Mouse (Mus musculus) stomach, postnatal 0 days (tissue): ENCODE results near the gene Tex9.

Experiments
- CTCF ChIP-seq: IDR thresholded peaks from 2 replicates; pipeline ENCODE4 v1.5.1; 2016; ENCODE audit warnings: antibody characterized with exemption, low read depth, mild to moderate bottlenecking, moderate library complexity
- EP300 ChIP-seq: optimal IDR thresholded peaks from 2 replicates; pipeline ENCODE3; 2016; ENCODE audit warnings: antibody characterized with exemption

DNA sequence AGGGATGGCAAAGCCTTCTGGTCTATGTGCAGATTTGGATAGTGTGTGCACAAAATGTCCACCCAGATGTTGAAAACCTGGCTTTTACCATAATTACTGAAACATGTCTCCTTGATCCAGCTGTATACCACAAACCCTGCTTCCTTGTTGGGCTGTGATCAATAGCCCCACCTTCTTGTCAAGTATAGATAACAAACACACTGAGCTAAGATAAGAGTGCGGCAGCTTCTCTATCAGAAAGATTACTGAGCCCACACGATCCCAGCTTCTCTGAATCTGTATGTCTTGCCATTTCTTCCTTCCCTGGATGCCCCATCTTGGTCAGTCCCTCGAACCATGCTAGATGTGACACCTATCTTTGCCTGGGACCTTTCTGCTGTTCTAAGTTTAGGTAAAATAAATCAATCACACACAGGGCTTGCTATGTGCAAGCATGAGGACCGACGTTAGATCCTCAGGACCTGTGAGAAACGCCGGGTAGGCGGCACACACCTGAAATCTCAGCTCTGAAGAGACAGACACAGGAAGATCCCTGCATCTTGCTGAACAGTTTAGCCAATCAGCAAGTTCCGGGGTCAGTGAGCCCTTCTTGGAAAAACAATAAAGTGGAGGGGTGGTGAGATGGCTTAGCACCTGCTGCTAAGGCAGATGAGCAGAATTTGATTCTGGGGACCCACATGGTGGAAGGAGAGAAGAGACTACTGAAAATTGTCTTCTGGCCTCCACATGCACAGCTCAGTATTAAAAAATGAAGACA, 86.0 kb downstream of the Tex9 start:
- TF ChIP-seq EP300 (no peak), CTCF (no peak)
